Mouse (Mus musculus): ENCODE data around the gene Msrb3.

GRCm38 (mm10) chr10:120884220-120884619, 14.7 kb downstream of the Msrb3 start:
- no peak for TF ChIP-seq CTCF (IDR thresholded peaks at IDR 0.05)
- no peak for TF ChIP-seq EP300 (IDR thresholded peaks at IDR 0.05)

Measured in lung, postnatal 0 days (tissue).